Mouse (Mus musculus): ENCODE measurements around the gene Thap11.

- no peak for TF ChIP-seq POLR2A (IDR thresholded peaks at IDR 0.05; ENCODE audit: insufficient read depth, low read length)
- TF ChIP-seq EP300 (IDR thresholded peaks at IDR 0.05; ENCODE audit: insufficient read depth, low read depth, low read length): no peak
- TF ChIP-seq CTCF (IDR thresholded peaks at IDR 0.05; ENCODE audit: low read depth, low read length): no peak
Observed at GRCm38 (mm10) chr8:105839209-105839608, 15.7 kb upstream of the Thap11 start.
